Comparison of ENCODE assay signal across 16 mouse cellular contexts in genomic region chr5:44710132-44710871, GRCm38 (mm10).
DNase-seq lines count a peak whose midpoint lies in the region; ATAC-seq and TF ChIP-seq lines count a peak whose summit lies in the region.
"Had no signal": no experiment of that assay in that cellular context is flagged by ENCODE, and none has a peak within 500 bp of the region (broad histone marks: within the 10 kb centered on the region; RNA-seq: fewer than 3 reads in every experiment).

No protein-coding gene starts in this region.

- H3K9ac ChIP-seq in heart, adult 2 months (ENCODE audit: low read depth, low read length) = no peak overlapping the region
- no peak overlapping the region for H3K9ac ChIP-seq in neural tube, embryonic 15.5 days (replicated peaks)
- no peak overlapping the region for H3K9ac ChIP-seq in liver, embryonic 13.5 days
- H3K9ac ChIP-seq in forebrain, embryonic 11.5 days (ENCODE audit: low read length) = no peak overlapping the region
- H3K9ac ChIP-seq: embryonic facial prominence, embryonic 13.5 days; midbrain, embryonic 12.5 days had no signal

- WGBS in heart, adult 2 months = 57% methylated on average over 4 of the region's 4 CpGs
- 69% methylated on average over 4 of the region's 4 CpGs for WGBS in neural tube, embryonic 15.5 days
- 46% methylated on average over 4 of the region's 4 CpGs for WGBS in liver, embryonic 13.5 days (ENCODE audit: insufficient replicate concordance)
- WGBS in forebrain, embryonic 11.5 days = 54% methylated on average over 4 of the region's 4 CpGs

- H3K36me3 ChIP-seq in heart, adult 2 months (ENCODE audit: control insufficient read depth, insufficient read depth, low read length) = no peaks in the 10 kb centered on the region; the same call in 1 of the 2 replicates
- H3K36me3 ChIP-seq in neural tube, embryonic 15.5 days = no peaks in the 10 kb centered on the region
- H3K36me3 ChIP-seq in liver, embryonic 13.5 days = no peaks in the 10 kb centered on the region
- no peaks in the 10 kb centered on the region for H3K36me3 ChIP-seq in forebrain, embryonic 11.5 days (ENCODE audit: control insufficient read depth, insufficient read depth, low read length)
- H3K36me3 ChIP-seq: embryonic facial prominence, embryonic 13.5 days; midbrain, embryonic 12.5 days had no signal

- peak overlapping the region; percentile 56; the same call in 1 of the 2 replicates for H3K27ac ChIP-seq in heart, adult 2 months
- H3K27ac ChIP-seq in neural tube, embryonic 15.5 days (replicated peaks) = no peak overlapping the region
- no peak overlapping the region for H3K27ac ChIP-seq in liver, embryonic 13.5 days
- no peak overlapping the region for H3K27ac ChIP-seq in forebrain, embryonic 11.5 days (ENCODE audit: low read depth, low read length)
- H3K27ac ChIP-seq: embryonic facial prominence, embryonic 13.5 days; left cerebral cortex, adult 2 months; midbrain, embryonic 12.5 days had no signal

- no peak for TF ChIP-seq CTCF in heart, adult 2 months (IDR thresholded peaks at IDR 0.05)

- peaks cover 7% of the 10 kb centered on the region for H3K4me1 ChIP-seq in heart, adult 2 months (ENCODE audit: control insufficient read depth, insufficient read depth, low read length)
- H3K4me1 ChIP-seq in neural tube, embryonic 15.5 days = peaks cover 31% of the 10 kb centered on the region
- 0 out of 2 replicates have a peak, but pooled peaks cover 3% of the 10 kb centered on the region for H3K4me1 ChIP-seq in liver, embryonic 13.5 days (replicated peaks)
- peaks cover 7% of the 10 kb centered on the region; the same call in 1 of the 2 replicates for H3K4me1 ChIP-seq in forebrain, embryonic 11.5 days (replicated peaks; ENCODE audit: control insufficient read depth, insufficient read depth, low read length)

- no peaks in the 10 kb centered on the region for H3K9me3 ChIP-seq in neural tube, embryonic 15.5 days (replicated peaks)
- H3K9me3 ChIP-seq in liver, embryonic 13.5 days (replicated peaks) = no peaks in the 10 kb centered on the region
- H3K9me3 ChIP-seq in forebrain, embryonic 11.5 days (ENCODE audit: control insufficient read depth, low read length) = no peaks in the 10 kb centered on the region
- H3K9me3 ChIP-seq: embryonic facial prominence, embryonic 13.5 days; midbrain, embryonic 12.5 days had no signal

- no peak for DNase-seq in heart, adult 2 months
- DNase-seq in heart, adult 18-20 months = no peak
- DNase-seq in neural tube, embryonic 10.5 days (ENCODE audit: extremely low spot score, low spot score) = peak; percentile 9
- no peak for DNase-seq in liver, embryonic 13.5 days
- no peak for DNase-seq in testis, postnatal 14 days (ENCODE audit: low spot score)
- no peak for DNase-seq in urinary bladder, adult 2 months (ENCODE audit: low spot score)
- DNase-seq in forebrain, embryonic 11.5 days (ENCODE audit: low spot score) = no peak
- DNase-seq: cerebellum, adult 9-11 months; right cerebral cortex, adult 18-20 months; spleen, adult 18-20 months; thymus, postnatal 36 days had no signal

- intact Hi-C loops in heart, adult 2 months (cut with DNase I) = loop anchor here (5.0 kb wide), 1 partner anchor 122 kb away; no protein-coding TSS in a partner anchor

- H3K27me3 ChIP-seq in heart, adult 2 months (ENCODE audit: control insufficient read depth, insufficient read depth, low read length) = no peaks in the 10 kb centered on the region
- no peaks in the 10 kb centered on the region for H3K27me3 ChIP-seq in neural tube, embryonic 15.5 days (replicated peaks)
- no peaks in the 10 kb centered on the region for H3K27me3 ChIP-seq in liver, embryonic 13.5 days
- no peaks in the 10 kb centered on the region for H3K27me3 ChIP-seq in forebrain, embryonic 11.5 days (ENCODE audit: control insufficient read depth, insufficient read depth, low read length)
- H3K27me3 ChIP-seq: embryonic facial prominence, embryonic 13.5 days; midbrain, embryonic 12.5 days had no signal

- TF ChIP-seq EP300 in heart, adult 2 months (IDR thresholded peaks at IDR 0.05; ENCODE audit: insufficient read depth, low read depth, low read length) = no peak

- no peak for TF ChIP-seq POLR2A in heart, adult 2 months (IDR thresholded peaks at IDR 0.05; ENCODE audit: insufficient read depth, low read depth, low read length)

- no peaks in the 10 kb centered on the region for H3K79me2 ChIP-seq in heart, adult 2 months (replicated peaks; ENCODE audit: control insufficient read depth, insufficient read depth, low read length)

- H3K4me2 ChIP-seq in neural tube, embryonic 15.5 days = no peak overlapping the region
- H3K4me2 ChIP-seq in liver, embryonic 13.5 days = no peak overlapping the region
- H3K4me2 ChIP-seq in forebrain, embryonic 11.5 days (ENCODE audit: low read depth, low read length, severe bottlenecking) = no peak overlapping the region
- H3K4me2 ChIP-seq: embryonic facial prominence, embryonic 13.5 days; midbrain, embryonic 12.5 days had no signal

- no peak overlapping the region for H3K4me3 ChIP-seq in heart, adult 2 months
- H3K4me3 ChIP-seq in neural tube, embryonic 15.5 days (replicated peaks) = no peak overlapping the region
- H3K4me3 ChIP-seq in liver, embryonic 13.5 days (replicated peaks) = no peak overlapping the region
- H3K4me3 ChIP-seq in forebrain, embryonic 11.5 days (ENCODE audit: low read depth, low read length) = no peak overlapping the region
- H3K4me3 ChIP-seq: embryonic facial prominence, embryonic 13.5 days; left cerebral cortex, adult 2 months; midbrain, embryonic 12.5 days; myocyte had no signal

- ATAC-seq in neural tube, embryonic 15.5 days (ENCODE audit: low FRiP score) = no peak
- peak; percentile 51 for ATAC-seq in liver, embryonic 13.5 days (ENCODE audit: low read depth)
- ATAC-seq in forebrain, embryonic 11.5 days (replicated peaks; ENCODE audit: low FRiP score) = no peak
